Mouse (Mus musculus): Measurements from ENCODE around the gene Mpnd. TPM values are rescaled to one million over a fixed set of nuclear protein-coding genes. Genes with fewer than 3 reads are reported as not detected.

Mpnd gene
- 100 to 1,000 TPM; 102 to 120 TPM for total RNA-seq (2021)
- long read RNA-seq, experiment 1, transcript Mpnd-204 (13 exons, 1,701 nt), result major isoform, 100 of 150 reads
- long read RNA-seq, experiment 1, partial matches to known transcripts, result 42 of 150 reads
- long read RNA-seq, experiment 1, other reads (novel, unspliced or antisense), result 8 of 150 reads
- long read RNA-seq, experiment 2, transcript Mpnd-204 (13 exons, 1,701 nt), result major isoform, 80 of 122 reads
- long read RNA-seq, experiment 2, partial matches to known transcripts, result 26 of 122 reads
- long read RNA-seq, experiment 2, other reads (novel, unspliced or antisense), result 16 of 122 reads

- intact Hi-C loops (cut with DNase I), result no loop called here
- DNase-seq (ENCODE audit: low spot score in 2 of 2), result no peak
These were observed at the start of gene Mpnd, which contains the start of gene Stap2 for GRCm38 (mm10) chr17:56005415-56006061. Gene Mpnd (plus strand): TSS chr17:56005711. Gene Stap2 (minus strand): TSS chr17:56005584.

- peak; percentile 67 to 82 for DNase-seq (ENCODE audit: low spot score in 2 of 2)
- intact Hi-C loops (cut with DNase I), result loop anchor here (5.0 kb wide), 1 partner anchor 254 kb away; no protein-coding TSS in a partner anchor
These were observed 49.4 kb upstream of the Mpnd start for GRCm38 (mm10) chr17:55956129-55956528.

- no peak for DNase-seq (ENCODE audit: low spot score in 2 of 2)
- intact Hi-C loops (cut with DNase I), result loop anchor here (5.0 kb wide), 1 partner anchor 254 kb away; no protein-coding TSS in a partner anchor
These were observed 48.9 kb upstream of the Mpnd start for GRCm38 (mm10) chr17:55956591-55956990.

- intact Hi-C loops (cut with DNase I), result loop anchor here (5.0 kb wide), 1 partner anchor 255 kb away; no protein-coding TSS in a partner anchor
- DNase-seq (ENCODE audit: low spot score in 2 of 2), result peak; percentile 71 to 79
These were observed 48.3 kb upstream of the Mpnd start for GRCm38 (mm10) chr17:55957168-55957567.

- no peak for DNase-seq (ENCODE audit: low spot score in 2 of 2)
- intact Hi-C loops (cut with DNase I), result loop anchor here (5.0 kb wide), 1 partner anchor 256 kb away; no protein-coding TSS in a partner anchor
These were observed 47.6 kb upstream of the Mpnd start for GRCm38 (mm10) chr17:55957726-55958583.

- intact Hi-C loops (cut with DNase I), result loop anchor here (5.0 kb wide), 1 partner anchor 256 kb away; no protein-coding TSS in a partner anchor
- DNase-seq (ENCODE audit: low spot score in 2 of 2), result no peak
These were observed 47.0 kb upstream of the Mpnd start for GRCm38 (mm10) chr17:55958584-55958886.

GRCm38 (mm10) chr17:55958918-55959728 is 46.4 kb upstream of the Mpnd start, which contains the start of gene Yju2:
Gene Yju2 (plus strand): TSS chr17:55959099.
- peak; percentile 95 to 98 for DNase-seq (ENCODE audit: low spot score in 2 of 2)
- intact Hi-C loops (cut with DNase I), result loop anchor here (5.0 kb wide), 1 partner anchor 257 kb away; no protein-coding TSS in a partner anchor

GRCm38 (mm10) chr17:55959946-55960740 is 45.4 kb upstream of the Mpnd start:
- DNase-seq (ENCODE audit: low spot score in 2 of 2), result no peak
- intact Hi-C loops (cut with DNase I), result loop anchor here (5.0 kb wide), 1 partner anchor 258 kb away; no protein-coding TSS in a partner anchor

- intact Hi-C loops (cut with DNase I), result no loop called here
- DNase-seq (ENCODE audit: low spot score in 2 of 2), result no peak
These were observed 44.7 kb upstream of the Mpnd start for GRCm38 (mm10) chr17:55960791-55961190.

GRCm38 (mm10) chr17:55961631-55962030 is 43.9 kb upstream of the Mpnd start:
- intact Hi-C loops (cut with DNase I), result no loop called here
- DNase-seq (ENCODE audit: low spot score in 2 of 2), result no peak

- DNase-seq (ENCODE audit: low spot score in 2 of 2), result no peak
- intact Hi-C loops (cut with DNase I), result no loop called here
These were observed 42.3 kb upstream of the Mpnd start for GRCm38 (mm10) chr17:55963171-55963570.

- no peak for DNase-seq (ENCODE audit: low spot score in 2 of 2)
- intact Hi-C loops (cut with DNase I), result no loop called here
These were observed 41.0 kb upstream of the Mpnd start for GRCm38 (mm10) chr17:55964496-55964895.

GRCm38 (mm10) chr17:55964996-55965395 is 40.5 kb upstream of the Mpnd start:
- intact Hi-C loops (cut with DNase I), result no loop called here
- DNase-seq (ENCODE audit: low spot score in 2 of 2), result no peak

- no peak for DNase-seq (ENCODE audit: low spot score in 2 of 2)
- intact Hi-C loops (cut with DNase I), result no loop called here
These were observed 38.3 kb upstream of the Mpnd start for GRCm38 (mm10) chr17:55967186-55967585.

GRCm38 (mm10) chr17:55968210-55968609 is 37.3 kb upstream of the Mpnd start:
- no peak for DNase-seq (ENCODE audit: low spot score in 2 of 2)
- intact Hi-C loops (cut with DNase I), result no loop called here

GRCm38 (mm10) chr17:55969560-55969959 is 36.0 kb upstream of the Mpnd start:
- DNase-seq (ENCODE audit: low spot score in 2 of 2), result peak; percentile 66 to 80
- intact Hi-C loops (cut with DNase I), result no loop called here

GRCm38 (mm10) chr17:55969966-55970891 is 35.3 kb upstream of the Mpnd start, which contains the start of gene Shd:
Gene Shd (plus strand): TSS chr17:55970467.
- no peak for DNase-seq (ENCODE audit: low spot score in 2 of 2)
- intact Hi-C loops (cut with DNase I), result no loop called here
